Mouse (Mus musculus): ENCODE results near the gene Olfr709-ps1. TPM values are rescaled to one million over a fixed set of nuclear protein-coding genes. Genes with fewer than 3 reads are reported as not detected.

Olfr709-ps1 gene
- polyA plus RNA-seq (2017; shearing (Covaris generic)) = under 1 TPM; 0.05 to 0.88 TPM

GRCm38 (mm10) chr7:106932119-106932518 is at the start of gene Olfr709-ps1:
Gene Olfr709-ps1, minus strand, starts transcription at chr7:106932219.

GRCm38 (mm10) chr7:106975353-106975752 is 43.3 kb upstream of the Olfr709-ps1 start, which contains the start of gene Olfr711:
Gene Olfr711, minus strand, starts transcription at chr7:106975453.

DNA sequence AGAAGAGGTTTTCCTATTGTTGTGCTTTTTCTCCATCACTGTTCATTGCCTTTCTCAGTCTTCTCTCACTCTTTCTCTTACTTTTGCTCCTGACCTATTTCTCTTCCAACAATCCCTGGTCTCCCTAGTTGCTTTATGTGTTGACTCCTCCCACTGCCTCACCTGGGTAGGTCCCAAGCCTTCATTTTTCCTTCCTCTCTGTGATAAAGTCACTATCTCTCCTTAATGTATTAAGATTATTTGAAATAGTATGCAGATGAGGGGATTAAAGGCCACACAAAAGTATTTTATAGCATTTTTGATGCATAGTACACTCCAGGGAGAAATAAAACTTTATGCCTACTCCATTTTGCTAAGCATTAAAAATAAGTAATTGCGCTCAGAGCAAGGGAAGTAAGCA is 31.8 kb upstream of the Olfr709-ps1 start, which contains the start of gene Olfr6:
TSS of gene Olfr6 (minus strand) at position 101 of the 400 bp plus-strand sequence.

DNA sequence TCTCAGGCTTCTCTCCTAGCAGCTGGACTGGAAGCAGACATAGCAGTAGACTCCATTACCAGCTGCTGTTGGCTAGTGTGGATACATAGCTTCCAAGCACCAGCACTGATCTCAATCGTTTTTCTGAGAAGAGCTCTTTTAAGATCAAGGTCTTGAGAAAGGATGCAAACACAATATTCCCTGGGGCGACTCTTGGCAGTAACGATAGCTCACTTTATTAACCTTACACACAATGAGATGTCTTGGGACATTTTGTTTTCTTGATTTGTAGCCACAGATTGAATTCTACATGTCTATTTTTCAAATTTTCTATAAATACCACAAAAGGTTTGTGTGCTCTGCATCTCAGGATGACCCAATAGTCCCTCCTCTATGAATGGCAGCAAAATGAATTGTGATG is 16.2 kb upstream of the Olfr709-ps1 start, which contains the start of gene Olfr710:
TSS of gene Olfr710 (minus strand) at position 101 of the 400 bp plus-strand sequence.

GRCm38 (mm10) chr7:106907676-106908075 is 24.3 kb downstream of the Olfr709-ps1 start, which contains the start of gene Olfr1532-ps1:
Gene Olfr1532-ps1, plus strand, starts transcription at chr7:106908001.

DNA sequence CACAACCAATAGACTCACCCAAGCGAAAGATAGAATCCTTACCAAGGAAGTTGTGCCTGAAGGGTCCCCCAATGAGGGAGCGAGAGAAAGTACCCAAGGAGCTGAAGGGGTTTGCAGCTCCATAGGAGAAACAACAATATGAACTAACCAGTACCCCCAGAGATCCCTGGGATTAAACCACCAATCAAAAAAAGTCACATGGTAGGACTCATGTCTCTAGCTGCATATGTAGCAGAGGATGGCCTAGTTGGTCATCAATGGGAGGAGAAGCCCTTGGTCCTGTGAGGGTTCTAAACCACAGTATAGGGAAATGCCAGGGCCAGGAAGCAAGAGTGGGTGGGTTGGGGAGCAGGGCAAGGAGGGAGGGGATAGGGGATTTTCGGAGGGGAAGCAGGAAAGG is 30.9 kb downstream of the Olfr709-ps1 start, which contains the start of gene Olfr707:
TSS of gene Olfr707 (minus strand) at position 101 of the 400 bp plus-strand sequence.

GRCm38 (mm10) chr7:106888062-106888461 is 44.0 kb downstream of the Olfr709-ps1 start, which contains the start of gene Olfr706:
Gene Olfr706, minus strand, starts transcription at chr7:106888162.

GRCm38 (mm10) chr7:106876791-106877190 is 55.2 kb downstream of the Olfr709-ps1 start, which contains the start of gene Olfr705:
Gene Olfr705, minus strand, starts transcription at chr7:106876891.

Other genes starting within 250 kb of the Olfr709-ps1 start
- gene Olfr694, start 240.4 kb downstream of the Olfr709-ps1 start, polyA plus RNA-seq (2017; shearing (Covaris generic)) = not detected
- under 1 TPM in 1 of 2 experiments, not detected in 1; 0.76 TPM for gene Olfr695, start 215.8 kb downstream of the Olfr709-ps1 start, polyA plus RNA-seq (2017; shearing (Covaris generic))
- under 1 TPM in 1 of 2 experiments, not detected in 1; 0.55 TPM for gene Olfr697, start 189.8 kb downstream of the Olfr709-ps1 start, polyA plus RNA-seq (2017; shearing (Covaris generic))
- under 1 TPM in 1 of 2 experiments, not detected in 1; 0.59 TPM for gene Olfr698, start 176.8 kb downstream of the Olfr709-ps1 start, polyA plus RNA-seq (2017; shearing (Covaris generic))
- gene Olfr699, start 139.0 kb downstream of the Olfr709-ps1 start, polyA plus RNA-seq (2017; shearing (Covaris generic)) = under 1 TPM in 1 of 2 experiments, not detected in 1; 0.53 TPM
- gene Olfr700, start 123.4 kb downstream of the Olfr709-ps1 start, polyA plus RNA-seq (2017; shearing (Covaris generic)) = not detected
- gene Olfr701, start 118.1 kb downstream of the Olfr709-ps1 start, polyA plus RNA-seq (2017; shearing (Covaris generic)) = under 1 TPM in 1 of 2 experiments, not detected in 1; 0.12 TPM
- not detected for gene Olfr702, start 98.3 kb downstream of the Olfr709-ps1 start, polyA plus RNA-seq (2017; shearing (Covaris generic))
- gene Olfr703, start 88.9 kb downstream of the Olfr709-ps1 start, polyA plus RNA-seq (2017; shearing (Covaris generic)) = not detected
- not detected for gene Olfr704, start 69.0 kb downstream of the Olfr709-ps1 start, polyA plus RNA-seq (2017; shearing (Covaris generic))
- not detected for gene Olfr705, start 55.3 kb downstream of the Olfr709-ps1 start, polyA plus RNA-seq (2017; shearing (Covaris generic))
- gene Olfr706, start 44.1 kb downstream of the Olfr709-ps1 start, polyA plus RNA-seq (2017; shearing (Covaris generic)) = under 1 TPM in 1 of 2 experiments, not detected in 1; 0.19 TPM
- under 1 TPM in 1 of 2 experiments, not detected in 1; 0.55 TPM for gene Olfr707, start 31.0 kb downstream of the Olfr709-ps1 start, polyA plus RNA-seq (2017; shearing (Covaris generic))
- gene Olfr1532-ps1, start 24.2 kb downstream of the Olfr709-ps1 start, polyA plus RNA-seq (2017; shearing (Covaris generic)) = not detected
- not detected for gene Olfr710, start 16.1 kb upstream of the Olfr709-ps1 start, polyA plus RNA-seq (2017; shearing (Covaris generic))
- gene Olfr6, start 31.7 kb upstream of the Olfr709-ps1 start, polyA plus RNA-seq (2017; shearing (Covaris generic)) = under 1 TPM in 1 of 2 experiments, not detected in 1; 0.04 TPM
- not detected for gene Olfr711, start 43.2 kb upstream of the Olfr709-ps1 start, polyA plus RNA-seq (2017; shearing (Covaris generic))
- gene Olfr2, start 73.9 kb upstream of the Olfr709-ps1 start, polyA plus RNA-seq (2017; shearing (Covaris generic)) = under 1 TPM in 1 of 2 experiments, not detected in 1; 0.38 TPM
- not detected for gene Olfr713, start 99.0 kb upstream of the Olfr709-ps1 start, polyA plus RNA-seq (2017; shearing (Covaris generic))
- not detected for gene Olfr714, start 138.8 kb upstream of the Olfr709-ps1 start, polyA plus RNA-seq (2017; shearing (Covaris generic))
- gene Olfr17, start 161.0 kb upstream of the Olfr709-ps1 start, polyA plus RNA-seq (2017; shearing (Covaris generic)) = under 1 TPM in 1 of 2 experiments, not detected in 1; 0.07 TPM
- gene Olfr715b, start 178.2 kb upstream of the Olfr709-ps1 start, polyA plus RNA-seq (2017; shearing (Covaris generic)) = under 1 TPM in 1 of 2 experiments, not detected in 1; 0.15 TPM
- gene Olfr715, start 198.9 kb upstream of the Olfr709-ps1 start, polyA plus RNA-seq (2017; shearing (Covaris generic)) = under 1 TPM; 0.06 to 0.18 TPM
- 1 to 10 TPM in 1 of 2 experiments, not detected in 1; 1.4 TPM for gene Olfr716, start 206.1 kb upstream of the Olfr709-ps1 start, polyA plus RNA-seq (2017; shearing (Covaris generic))
- under 1 TPM; 0.11 to 0.44 TPM for gene Nlrp14, start 234.8 kb upstream of the Olfr709-ps1 start, polyA plus RNA-seq (2017; shearing (Covaris generic))

All from inflammation-experienced regulatory T-cells (primary cell).